17 mouse cellular contexts compared by ENCODE assay signal in the genomic region with DNA sequence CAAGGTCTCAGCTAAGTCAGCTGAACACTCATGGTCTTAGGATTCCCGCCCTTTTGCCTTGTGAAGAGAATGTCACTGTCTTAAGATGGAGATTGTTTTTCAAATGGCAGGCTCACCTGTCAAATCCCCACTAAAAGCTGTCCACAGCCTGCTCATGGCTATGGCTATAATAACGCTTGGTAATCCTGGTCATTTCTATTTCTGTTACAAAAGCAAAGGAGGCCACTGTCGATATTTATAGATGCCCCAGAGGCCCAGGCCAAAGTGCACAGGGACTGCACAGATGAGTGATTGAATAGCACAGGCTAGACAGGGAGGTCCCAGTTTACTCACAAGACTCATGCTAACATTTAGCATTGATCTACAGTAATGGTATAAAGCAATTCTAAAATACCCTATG. TPM values are rescaled to one million over a fixed set of nuclear protein-coding genes. Genes with fewer than 3 reads are reported as not detected.
DNase-seq lines count a peak whose midpoint lies in the region; ATAC-seq and TF ChIP-seq lines count a peak whose summit lies in the region.
"Had no signal": no experiment of that assay in that cellular context is flagged by ENCODE, and none has a peak within 500 bp of the region (broad histone marks: within the 10 kb centered on the region; RNA-seq: fewer than 3 reads in every experiment).

No protein-coding gene starts in this region.

- ATAC-seq in forebrain, postnatal 0 days = no peak
- no peak for ATAC-seq in heart, embryonic 16.5 days (replicated peaks; ENCODE audit: extremely low read depth, insufficient read depth, low FRiP score)
- ATAC-seq in hindbrain, embryonic 11.5 days (ENCODE audit: low FRiP score) = no peak
- no peak for ATAC-seq in midbrain, embryonic 15.5 days (replicated peaks)
- ATAC-seq: intestine, postnatal 0 days; liver, embryonic 12.5 days had no signal

- DNase-seq in forebrain, embryonic 10.5 days (ENCODE audit: extremely low spot score, low spot score) = no peak
- DNase-seq in forebrain, postnatal 0 days = no peak
- DNase-seq in heart, adult 8-10 months (ENCODE audit: low spot score) = no peak
- no peak for DNase-seq in hindbrain, embryonic 11.5 days (ENCODE audit: low spot score)
- no peak for DNase-seq in urinary bladder, postnatal 25 days (ENCODE audit: low spot score)
- no peak for DNase-seq in embryo, embryonic 9.5 days (ENCODE audit: extremely low spot score)
- DNase-seq: cerebellum, postnatal 14 days; embryo, embryonic 11 days; heart, postnatal 14 days; thymus, postnatal 25 days had no signal

- H3K4me2 ChIP-seq in forebrain, postnatal 0 days (ENCODE audit: low read depth) = no peak overlapping the region
- no peak overlapping the region for H3K4me2 ChIP-seq in heart, embryonic 16.5 days (ENCODE audit: low read depth, low read length)
- H3K4me2 ChIP-seq in hindbrain, embryonic 11.5 days (replicated peaks; ENCODE audit: low read depth, low read length) = no peak overlapping the region
- H3K4me2 ChIP-seq in midbrain, embryonic 15.5 days = no peak overlapping the region
- H3K4me2 ChIP-seq: liver, embryonic 12.5 days; lung, embryonic 15.5 days had no signal

- WGBS in forebrain, embryonic 10.5 days = 84% methylated on average over 3 of the region's 3 CpGs
- 81% methylated on average over 3 of the region's 3 CpGs for WGBS in forebrain, postnatal 0 days
- WGBS in heart, embryonic 16.5 days = 53% methylated on average over 3 of the region's 3 CpGs
- WGBS in hindbrain, embryonic 11.5 days = 85% methylated on average over 3 of the region's 3 CpGs
- 79% methylated on average over 3 of the region's 3 CpGs for WGBS in midbrain, embryonic 15.5 days

- H3K27me3 ChIP-seq in forebrain, embryonic 10.5 days (ENCODE audit: poor library complexity, severe bottlenecking) = 0 out of 2 replicates have a peak, but pooled peaks cover 4% of the 10 kb centered on the region
- no peaks in the 10 kb centered on the region for H3K27me3 ChIP-seq in forebrain, postnatal 0 days (ENCODE audit: insufficient read depth, low read length)
- H3K27me3 ChIP-seq in heart, embryonic 16.5 days (ENCODE audit: control insufficient read depth, insufficient read depth, low read length) = no peaks in the 10 kb centered on the region
- no peaks in the 10 kb centered on the region for H3K27me3 ChIP-seq in hindbrain, embryonic 11.5 days (ENCODE audit: control insufficient read depth, insufficient read depth, low read length)
- no peaks in the 10 kb centered on the region for H3K27me3 ChIP-seq in midbrain, embryonic 15.5 days (replicated peaks)
- H3K27me3 ChIP-seq: liver, embryonic 12.5 days; lung, embryonic 15.5 days had no signal

- H3K27ac ChIP-seq in forebrain, embryonic 10.5 days = peak overlapping the region; percentile 78; the same call in 1 of the 2 replicates
- H3K27ac ChIP-seq in forebrain, postnatal 0 days (ENCODE audit: low read depth, low read length) = no peak overlapping the region
- 0 out of 2 replicates have a peak overlapping the region, but pooled peaks have one; percentile 21 for H3K27ac ChIP-seq in heart, embryonic 16.5 days (ENCODE audit: low read length)
- H3K27ac ChIP-seq in hindbrain, embryonic 11.5 days (ENCODE audit: low read depth, low read length) = peak overlapping the region; percentile 70; the same call in 1 of the 2 replicates
- H3K27ac ChIP-seq in midbrain, embryonic 15.5 days = peak overlapping the region; percentile 59; the same call in 1 of the 2 replicates
- H3K27ac ChIP-seq: kidney, postnatal 0 days; liver, embryonic 12.5 days had no signal

- no peak overlapping the region for H3K9ac ChIP-seq in forebrain, postnatal 0 days
- no peak overlapping the region for H3K9ac ChIP-seq in heart, embryonic 16.5 days (ENCODE audit: low read length)
- no peak overlapping the region for H3K9ac ChIP-seq in hindbrain, embryonic 11.5 days (ENCODE audit: low read depth, low read length)
- no peak overlapping the region for H3K9ac ChIP-seq in midbrain, embryonic 15.5 days
- H3K9ac ChIP-seq: liver, embryonic 12.5 days; lung, embryonic 15.5 days had no signal

- no peak overlapping the region for H3K4me3 ChIP-seq in forebrain, embryonic 10.5 days
- no peak overlapping the region for H3K4me3 ChIP-seq in forebrain, postnatal 0 days (ENCODE audit: low read depth, low read length)
- H3K4me3 ChIP-seq in heart, embryonic 16.5 days (ENCODE audit: low read length) = no peak overlapping the region
- H3K4me3 ChIP-seq in hindbrain, embryonic 11.5 days (ENCODE audit: low read depth, low read length) = no peak overlapping the region
- H3K4me3 ChIP-seq in midbrain, embryonic 15.5 days = no peak overlapping the region
- H3K4me3 ChIP-seq: left cerebral cortex, adult 2 months; liver, embryonic 12.5 days; lung, embryonic 15.5 days had no signal

- peaks cover 3% of the 10 kb centered on the region; the same call in 1 of the 2 replicates for H3K36me3 ChIP-seq in forebrain, embryonic 10.5 days (replicated peaks)
- no peaks in the 10 kb centered on the region for H3K36me3 ChIP-seq in forebrain, postnatal 0 days (ENCODE audit: insufficient read depth)
- no peaks in the 10 kb centered on the region for H3K36me3 ChIP-seq in heart, embryonic 16.5 days (ENCODE audit: control insufficient read depth, insufficient read depth)
- H3K36me3 ChIP-seq in hindbrain, embryonic 11.5 days (ENCODE audit: control insufficient read depth, insufficient read depth, low read length) = no peaks in the 10 kb centered on the region
- H3K36me3 ChIP-seq in midbrain, embryonic 15.5 days (replicated peaks) = no peaks in the 10 kb centered on the region
- H3K36me3 ChIP-seq: liver, embryonic 12.5 days; lung, embryonic 15.5 days had no signal

- H3K9me3 ChIP-seq in forebrain, embryonic 10.5 days = no peaks in the 10 kb centered on the region
- no peaks in the 10 kb centered on the region for H3K9me3 ChIP-seq in forebrain, postnatal 0 days (ENCODE audit: low read length)
- no peaks in the 10 kb centered on the region for H3K9me3 ChIP-seq in heart, embryonic 16.5 days (replicated peaks; ENCODE audit: control insufficient read depth, low read length)
- no peaks in the 10 kb centered on the region for H3K9me3 ChIP-seq in hindbrain, embryonic 11.5 days (ENCODE audit: control insufficient read depth, low read length)
- no peaks in the 10 kb centered on the region for H3K9me3 ChIP-seq in midbrain, embryonic 15.5 days
- H3K9me3 ChIP-seq: liver, embryonic 12.5 days; lung, embryonic 15.5 days had no signal

- no peak for TF ChIP-seq CTCF in forebrain, postnatal 0 days (IDR thresholded peaks at IDR 0.05; ENCODE audit: low read depth)

- peaks cover 56% of the 10 kb centered on the region for H3K4me1 ChIP-seq in forebrain, embryonic 10.5 days
- peaks cover 16% of the 10 kb centered on the region; the same call in 1 of the 2 replicates for H3K4me1 ChIP-seq in forebrain, postnatal 0 days (ENCODE audit: insufficient read depth)
- H3K4me1 ChIP-seq in heart, embryonic 16.5 days (ENCODE audit: control insufficient read depth, insufficient read depth, low read length) = peaks cover 19% of the 10 kb centered on the region
- H3K4me1 ChIP-seq in hindbrain, embryonic 11.5 days (replicated peaks; ENCODE audit: control insufficient read depth, insufficient read depth, low read length) = no peaks in the 10 kb centered on the region
- H3K4me1 ChIP-seq in midbrain, embryonic 15.5 days = peaks cover 24% of the 10 kb centered on the region
- H3K4me1 ChIP-seq: liver, embryonic 12.5 days had no signal

RNA-seq across cellular contexts. Expression of gene 1110051M20Rik, which starts 15.4 kb away (rescaled TPM):
- 95.7 and 100 TPM in 2 replicates for polyA plus RNA-seq in forebrain, embryonic 10.5 days (2016; fragmentation: Nextera tagmentation; extraction: Ambion mirVana)
- total RNA-seq in forebrain, postnatal 0 days (2014; rRNA removed) = 127 and 147 TPM in 2 replicates
- polyA plus RNA-seq in forebrain, postnatal 0 days (2015; fragmentation: Nextera tagmentation; extraction: Ambion mirVana) = 165 and 182 TPM in 2 replicates
- 42.9 and 46.0 TPM in 2 replicates for polyA plus RNA-seq in heart, embryonic 16.5 days (2015; fragmentation: Nextera tagmentation; extraction: Ambion mirVana)
- total RNA-seq in heart, adult 8-10 months (2022) = 10 to 100 TPM in 3 of 4 experiments, 1 to 10 TPM in 1; 9.1 to 14.9 (median 13.8) TPM
- 102 and 104 TPM in 2 replicates for polyA plus RNA-seq in hindbrain, embryonic 11.5 days (2014; fragmentation: Nextera tagmentation; extraction: Ambion mirVana)
- 179 TPM in 2 replicates for polyA plus RNA-seq in midbrain, embryonic 15.5 days (2015; fragmentation: Nextera tagmentation; extraction: Ambion mirVana)

RNA-seq across cellular contexts. Expression of gene Lrp4, which starts 28.2 kb away (rescaled TPM):
- 10.6 and 11.3 TPM in 2 replicates for polyA plus RNA-seq in forebrain, embryonic 10.5 days (2016; fragmentation: Nextera tagmentation; extraction: Ambion mirVana)
- total RNA-seq in forebrain, postnatal 0 days (2014; rRNA removed) = 12.0 and 13.7 TPM in 2 replicates
- polyA plus RNA-seq in forebrain, postnatal 0 days (2015; fragmentation: Nextera tagmentation; extraction: Ambion mirVana) = 2.8 and 4.1 TPM in 2 replicates
- 3.9 and 4.5 TPM in 2 replicates for polyA plus RNA-seq in heart, embryonic 16.5 days (2015; fragmentation: Nextera tagmentation; extraction: Ambion mirVana)
- total RNA-seq in heart, adult 8-10 months (2022) = 10 to 100 TPM in 3 of 4 experiments, 1 to 10 TPM in 1; 8.9 to 13.3 (median 11.3) TPM
- 5.9 TPM in 2 replicates for polyA plus RNA-seq in hindbrain, embryonic 11.5 days (2014; fragmentation: Nextera tagmentation; extraction: Ambion mirVana)
- polyA plus RNA-seq in midbrain, embryonic 15.5 days (2015; fragmentation: Nextera tagmentation; extraction: Ambion mirVana) = 4.2 and 4.9 TPM in 2 replicates
